Mouse (Mus musculus): ENCODE results near the gene Olfr160.

Olfr160 gene

GRCm38 (mm10) chr9:37716150-37716549, at the start of gene Olfr160:
Gene Olfr160, minus strand, starts transcription at chr9:37716250.
- DNase-seq = no peak

GRCm38 (mm10) chr9:37762541-37762940, 46.5 kb upstream of the Olfr160 start:
- no peak for DNase-seq

DNA sequence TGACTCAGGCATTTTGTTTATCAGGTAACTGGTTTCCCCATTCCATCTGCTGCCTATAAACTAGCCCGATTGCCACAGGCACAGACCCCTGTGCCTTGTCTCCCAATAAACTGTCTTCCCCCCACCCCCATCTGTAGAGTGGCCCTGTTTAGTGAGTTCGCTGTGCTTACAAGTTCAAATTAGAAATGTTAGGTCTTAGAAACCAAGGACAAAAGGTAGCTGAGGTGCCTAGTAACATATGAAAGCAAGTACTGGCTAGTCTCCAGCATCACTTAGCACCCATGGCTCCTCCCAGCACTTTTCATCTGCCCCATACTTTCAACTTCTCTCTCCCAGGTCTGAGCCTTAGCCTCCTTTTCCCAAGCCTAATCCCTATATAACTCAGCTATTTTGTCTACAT, 45.7 kb upstream of the Olfr160 start:
- DNase-seq = no peak

DNA sequence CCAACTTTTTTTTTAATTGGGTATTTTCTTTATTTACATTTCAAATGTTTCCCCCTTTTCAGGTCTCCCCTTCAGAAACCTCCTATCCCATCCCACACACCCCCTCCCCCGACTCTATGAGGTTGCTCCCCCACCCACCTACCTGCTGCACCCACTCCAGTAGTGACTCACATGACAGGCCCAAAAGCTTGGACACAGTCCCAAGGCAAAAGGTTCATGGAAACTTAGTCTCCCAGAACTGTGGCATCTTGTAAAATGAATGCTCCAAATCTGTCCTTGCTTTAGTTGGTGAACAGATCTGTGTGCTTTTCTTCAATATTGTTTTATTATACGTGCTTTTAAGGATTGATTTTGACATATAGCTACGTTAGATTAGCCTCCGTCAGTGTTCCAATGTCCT, 36.0 kb upstream of the Olfr160 start:
- no peak for DNase-seq

DNA sequence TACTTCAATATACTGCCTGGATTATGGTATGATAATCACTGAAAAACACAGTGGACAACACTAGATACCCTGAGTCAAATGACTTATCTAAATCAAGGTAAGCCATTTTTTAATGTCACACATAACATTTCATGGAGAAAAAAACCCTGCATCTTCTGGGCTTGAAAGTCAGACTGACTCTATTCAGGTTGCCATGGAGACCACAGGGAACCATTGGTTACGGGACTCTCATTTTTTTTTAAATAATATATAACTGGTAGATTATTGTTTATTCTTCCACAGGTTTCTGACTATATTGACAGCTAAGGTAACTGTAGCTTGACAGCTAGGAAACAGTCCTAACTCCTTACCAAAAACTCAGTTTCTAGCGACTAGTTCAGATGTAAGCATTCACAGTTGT, 35.4 kb upstream of the Olfr160 start:
- DNase-seq = no peak

DNA sequence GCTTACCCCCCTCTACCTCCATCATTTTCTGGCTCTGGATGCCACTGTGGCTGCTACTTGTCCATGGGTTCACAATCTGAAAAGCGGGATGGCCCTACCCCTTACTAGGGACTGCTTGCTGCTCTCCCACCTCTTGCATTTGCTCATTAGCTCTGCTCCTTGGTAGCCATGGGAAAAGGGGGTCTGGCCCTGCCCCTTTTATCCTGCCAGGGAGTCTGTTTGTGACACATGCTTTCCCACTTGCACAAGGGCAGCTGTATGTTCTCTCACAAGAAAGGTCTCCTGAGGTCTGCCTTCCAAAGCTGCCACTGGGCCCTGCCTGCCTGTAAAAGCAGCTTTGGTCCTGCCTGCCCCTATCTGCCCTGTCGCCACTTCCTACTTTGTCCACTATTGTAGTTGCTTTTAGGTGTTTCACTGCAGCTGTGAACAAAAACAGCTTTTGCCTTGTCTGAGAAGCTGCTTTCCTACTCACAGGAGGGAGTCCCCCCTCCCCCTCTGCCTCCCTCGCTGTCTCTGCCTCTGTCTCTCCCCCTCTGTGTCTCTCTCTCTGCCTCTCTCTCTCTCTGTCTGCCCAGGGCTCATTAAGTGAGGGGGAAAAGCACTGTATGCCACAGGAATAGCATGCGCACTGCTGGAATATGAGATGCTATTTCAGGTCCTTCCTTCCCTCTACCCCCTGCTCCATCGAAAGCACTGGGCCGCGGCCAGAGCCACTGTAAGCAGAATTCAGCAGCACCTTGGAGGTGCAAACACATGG, 34.4 kb upstream of the Olfr160 start:
- no peak for DNase-seq

- DNase-seq = no peak
Measured at GRCm38 (mm10) chr9:37744806-37745205, 28.8 kb upstream of the Olfr160 start, which contains the start of gene Olfr874. Gene Olfr874, plus strand, starts transcription at chr9:37745106.

DNA sequence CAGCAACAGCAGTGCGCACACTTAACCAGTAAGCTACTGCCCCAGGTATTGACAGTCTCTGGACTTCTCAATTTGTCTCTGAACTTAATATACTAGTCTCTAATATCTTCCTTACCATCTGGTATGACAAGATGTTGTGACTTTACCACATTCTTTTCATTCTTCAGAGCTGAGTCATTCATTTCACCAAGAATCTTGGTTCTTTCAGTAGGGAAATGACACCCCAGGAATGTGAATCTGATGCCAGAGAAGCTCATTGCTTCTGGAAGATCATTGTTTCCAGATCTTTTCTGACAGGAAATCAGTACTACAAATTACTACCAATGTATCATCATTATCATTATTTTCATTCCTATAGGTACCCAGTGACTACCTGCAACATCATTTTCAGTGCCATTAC, 18.3 kb upstream of the Olfr160 start:
- DNase-seq = no peak

DNA sequence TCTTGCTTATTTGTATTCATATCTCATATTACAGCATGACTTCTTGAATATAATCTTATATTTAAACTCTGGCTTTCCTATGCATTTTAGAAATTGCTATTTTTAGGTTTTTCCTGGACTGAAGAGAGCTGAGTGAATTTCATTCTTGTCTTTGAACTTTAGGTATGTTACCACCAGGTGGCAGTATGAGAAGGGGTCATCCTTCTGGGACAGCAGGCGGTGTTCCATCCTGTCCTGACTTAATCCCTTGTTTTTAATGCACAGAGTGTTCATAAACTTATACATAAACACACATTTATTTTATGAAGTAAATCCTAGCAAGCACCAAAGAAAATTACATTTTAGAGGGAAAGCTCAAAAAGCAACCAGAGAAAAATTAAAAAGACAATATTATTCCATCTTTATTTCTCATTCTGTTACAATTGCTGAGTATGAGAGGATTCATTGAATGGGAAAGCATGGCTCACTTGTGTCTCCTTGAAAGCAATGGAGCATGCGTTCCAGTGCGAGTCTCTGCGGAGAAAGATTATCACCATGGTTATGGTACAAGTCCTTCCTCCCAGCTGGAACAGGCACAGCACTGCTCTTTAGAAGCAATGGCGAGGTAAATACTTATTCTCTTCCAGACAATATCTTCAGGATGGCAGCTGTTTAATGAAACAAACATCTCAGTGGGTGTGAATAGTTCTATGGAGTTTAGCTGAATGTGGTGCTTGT, 25.9 kb downstream of the Olfr160 start:
- DNase-seq = no peak

GRCm38 (mm10) chr9:37687941-37688303, 28.1 kb downstream of the Olfr160 start:
- no peak for DNase-seq

DNA sequence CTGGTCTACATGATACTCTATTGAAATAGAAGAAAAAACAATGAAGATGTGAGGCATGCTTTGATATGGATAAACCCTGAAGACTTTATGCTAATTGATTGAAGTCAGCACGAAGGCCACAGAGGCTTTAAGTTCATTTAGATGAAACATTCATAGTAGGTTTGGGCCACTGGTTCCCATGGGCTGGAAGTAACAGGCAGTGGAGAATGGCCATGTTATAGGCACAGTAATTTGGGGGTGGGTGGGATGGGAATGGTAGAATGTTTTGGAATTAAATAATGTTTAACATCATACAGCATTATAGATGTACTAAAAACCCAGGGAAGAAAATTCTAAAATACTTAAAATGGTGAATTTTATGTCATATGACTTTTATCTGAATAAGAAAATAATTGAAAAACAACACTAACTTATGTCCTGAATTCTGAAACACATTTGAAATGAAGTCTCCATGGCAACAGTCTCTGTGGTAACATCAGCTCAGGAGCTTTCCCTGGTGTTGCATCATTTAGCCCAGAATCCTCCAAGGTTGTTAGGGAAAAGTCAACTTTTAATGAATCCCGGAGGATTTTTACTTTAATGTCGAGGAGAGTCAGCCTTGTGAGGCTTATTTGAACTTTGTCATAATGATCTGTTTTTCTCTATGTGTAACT, 28.6 kb downstream of the Olfr160 start:
- no peak for DNase-seq

DNA sequence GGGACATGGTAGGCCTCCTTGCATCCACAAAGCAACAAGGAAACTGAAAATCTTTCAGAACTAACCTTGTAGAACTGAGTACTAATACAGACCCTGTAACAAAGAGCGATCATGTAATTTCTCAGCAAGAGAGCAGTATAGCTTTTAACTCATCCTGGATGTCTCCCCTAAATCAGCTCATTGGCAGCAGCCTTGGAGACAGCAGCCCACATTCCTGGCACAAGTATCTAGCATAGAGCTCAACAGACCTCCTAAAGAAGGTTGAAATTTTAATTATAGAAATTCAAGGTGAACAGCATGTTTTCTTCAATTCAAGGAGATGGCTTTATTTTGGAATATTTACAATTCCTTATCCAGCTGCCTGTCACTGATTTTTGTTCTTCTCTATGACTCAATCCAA, 34.9 kb downstream of the Olfr160 start:
- DNase-seq = no peak

DNA sequence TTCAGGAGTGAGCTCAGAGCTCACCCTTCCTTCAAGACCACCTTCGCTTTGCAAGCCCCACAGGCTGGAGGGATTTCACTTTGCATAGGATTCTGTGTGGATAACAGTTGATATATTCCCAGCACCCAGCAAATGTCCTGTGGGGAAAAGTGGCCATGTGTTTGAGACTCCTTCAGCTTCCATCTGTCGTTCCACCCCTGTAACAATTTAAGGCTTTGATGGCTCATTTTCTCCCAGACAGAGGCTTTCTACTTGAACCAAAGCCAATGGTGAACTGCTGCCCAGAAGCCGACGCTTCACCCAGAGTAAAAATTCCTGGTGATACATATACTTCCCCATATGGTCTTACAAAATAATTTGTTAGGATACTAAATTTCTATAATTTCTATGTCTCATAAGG, 40.8 kb downstream of the Olfr160 start:
- no peak for DNase-seq

DNA sequence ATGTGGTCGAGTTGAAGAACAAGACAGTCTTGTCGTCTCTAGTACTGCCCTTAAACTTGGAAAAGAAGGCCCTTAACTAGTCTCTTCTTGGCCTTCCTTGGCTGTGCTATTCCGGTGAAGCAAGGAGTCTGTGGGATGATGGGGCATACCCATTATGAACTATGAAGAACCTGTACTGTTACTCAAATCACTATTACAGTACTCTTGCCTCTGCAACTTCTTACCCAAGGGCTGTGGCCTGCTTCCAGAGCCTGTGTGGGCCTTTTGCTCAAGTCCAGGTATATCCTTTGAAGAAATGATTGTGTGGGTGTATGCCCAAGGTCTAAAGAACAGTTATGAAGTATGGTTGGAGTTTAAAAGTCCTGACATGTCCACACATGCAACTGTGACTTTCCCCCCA, 45.8 kb downstream of the Olfr160 start:
- DNase-seq = no peak

DNA sequence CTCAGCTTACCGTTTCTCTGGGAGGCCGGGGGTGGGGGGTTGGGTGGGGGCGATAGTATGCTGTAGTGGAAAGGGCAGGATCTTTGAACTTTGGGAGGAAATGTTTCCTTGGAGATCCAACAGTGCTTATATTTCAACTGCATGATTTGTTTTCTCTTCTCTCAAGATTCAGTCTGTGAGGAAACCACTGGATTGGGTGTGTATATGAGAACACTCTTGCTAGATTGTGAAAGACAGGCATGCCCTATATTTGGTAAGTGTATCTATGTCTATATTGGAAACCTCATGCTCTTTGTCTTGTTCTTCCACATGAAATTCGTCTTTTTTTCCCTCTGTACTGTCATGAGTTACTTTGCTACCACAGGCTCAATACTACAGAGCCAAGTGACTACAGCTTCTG, 46.4 kb downstream of the Olfr160 start:
- DNase-seq = no peak

DNA sequence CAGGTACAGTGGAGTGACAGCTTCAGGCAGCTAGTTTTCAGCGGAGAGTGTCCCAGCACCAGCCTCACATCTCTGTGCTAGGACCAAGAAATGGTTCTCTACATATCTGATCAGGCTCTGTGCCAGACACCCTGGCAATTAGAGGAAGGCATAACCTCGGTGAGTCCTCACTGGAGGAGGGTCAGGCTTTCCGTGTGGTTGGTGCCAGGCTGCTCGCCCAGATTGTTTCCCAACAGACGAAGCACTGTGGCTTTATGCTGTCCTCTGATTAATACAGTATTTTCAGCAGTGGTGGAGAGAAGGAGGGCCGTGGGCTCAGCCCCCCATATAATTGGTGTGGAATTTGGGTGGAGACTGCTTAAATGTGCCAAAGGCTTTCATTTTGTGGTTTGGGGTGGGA, 46.9 kb downstream of the Olfr160 start, which contains the start of gene Panx3:
Gene Panx3 (minus strand): TSS at position 121 of the 400 bp plus-strand sequence.
- DNase-seq = no peak

DNA sequence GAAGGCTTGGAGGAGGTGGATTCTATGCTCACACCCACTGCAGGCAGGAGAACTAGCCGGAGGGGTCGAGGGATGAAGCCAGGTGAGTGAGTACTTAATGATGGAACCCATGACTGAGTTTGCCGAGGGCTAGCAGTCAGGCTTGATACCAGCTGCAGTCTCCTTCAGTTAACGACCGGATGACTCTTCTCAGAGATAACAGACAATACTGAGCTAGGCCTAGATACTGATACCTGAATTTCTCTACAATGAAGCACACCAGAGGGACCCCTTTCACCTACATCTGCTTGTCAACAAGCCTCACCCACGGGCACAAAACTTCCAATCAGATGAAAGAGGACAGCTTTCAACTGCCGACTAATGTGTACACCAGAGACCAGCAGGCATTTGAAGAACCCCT, 50.0 kb downstream of the Olfr160 start:
- no peak for DNase-seq

- DNase-seq = no peak
Measured at GRCm38 (mm10) chr9:37664604-37665003, 51.4 kb downstream of the Olfr160 start.

GRCm38 (mm10) chr9:37663210-37663609, 52.8 kb downstream of the Olfr160 start:
- no peak for DNase-seq

GRCm38 (mm10) chr9:37659413-37659812, 56.6 kb downstream of the Olfr160 start:
- no peak for DNase-seq
